Mouse (Mus musculus) testis, adult 10 weeks (tissue): Measurements from ENCODE around the gene Mob2. TPM values are rescaled to one million over a fixed set of nuclear protein-coding genes. Genes with fewer than 3 reads are reported as not detected.

Experiments
- polyA plus RNA-seq: library from polyadenylated mRNA; stranded (reverse); fragments of 350-450 nt; fragmentation: Illumina TruSeq; extraction: RNeasy Lipid Tissue Mini Kit (QIAGEN cat#74804); gene quantifications from one replicate; pipeline ENCODE4 v1.2.3, GENCODE M21; 2014; ENCODE audit warnings: low read depth, low replicate concordance

The Mob2 gene
- 5.6 TPM for polyA plus RNA-seq

DNA sequence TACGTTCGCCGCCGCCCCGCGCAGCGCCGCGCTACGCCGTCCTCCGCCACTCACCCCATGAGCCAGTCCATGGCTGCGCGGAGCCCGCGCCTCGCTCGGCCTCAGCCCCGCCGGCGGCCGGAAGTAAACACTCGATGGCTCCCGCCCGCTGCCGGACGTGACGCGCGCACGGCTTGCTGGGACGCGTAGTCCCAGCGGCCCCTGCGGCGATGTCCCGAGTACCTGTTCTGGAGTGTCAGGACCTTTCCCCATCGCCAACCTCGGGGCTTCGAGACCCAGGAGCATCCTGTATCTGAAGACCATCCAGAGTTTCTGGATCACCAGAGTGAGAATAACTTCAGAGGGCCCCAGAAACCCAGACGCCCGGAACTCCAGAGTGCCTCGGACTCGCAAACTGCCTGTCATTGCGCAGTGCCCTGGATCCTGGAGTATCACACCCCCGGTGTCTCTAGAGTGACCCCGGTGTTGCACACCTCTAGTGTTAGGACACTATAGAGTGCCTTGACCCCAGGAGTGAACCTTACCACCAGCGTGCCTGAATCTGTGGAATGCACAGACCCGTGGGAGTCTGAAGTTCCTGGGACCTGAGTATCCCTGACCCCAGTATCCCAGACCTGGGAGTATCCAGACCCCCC lies at the start of gene Mob2:
TSS of gene Mob2 (minus strand) at position 135 of the 635 bp plus-strand sequence.

DNA sequence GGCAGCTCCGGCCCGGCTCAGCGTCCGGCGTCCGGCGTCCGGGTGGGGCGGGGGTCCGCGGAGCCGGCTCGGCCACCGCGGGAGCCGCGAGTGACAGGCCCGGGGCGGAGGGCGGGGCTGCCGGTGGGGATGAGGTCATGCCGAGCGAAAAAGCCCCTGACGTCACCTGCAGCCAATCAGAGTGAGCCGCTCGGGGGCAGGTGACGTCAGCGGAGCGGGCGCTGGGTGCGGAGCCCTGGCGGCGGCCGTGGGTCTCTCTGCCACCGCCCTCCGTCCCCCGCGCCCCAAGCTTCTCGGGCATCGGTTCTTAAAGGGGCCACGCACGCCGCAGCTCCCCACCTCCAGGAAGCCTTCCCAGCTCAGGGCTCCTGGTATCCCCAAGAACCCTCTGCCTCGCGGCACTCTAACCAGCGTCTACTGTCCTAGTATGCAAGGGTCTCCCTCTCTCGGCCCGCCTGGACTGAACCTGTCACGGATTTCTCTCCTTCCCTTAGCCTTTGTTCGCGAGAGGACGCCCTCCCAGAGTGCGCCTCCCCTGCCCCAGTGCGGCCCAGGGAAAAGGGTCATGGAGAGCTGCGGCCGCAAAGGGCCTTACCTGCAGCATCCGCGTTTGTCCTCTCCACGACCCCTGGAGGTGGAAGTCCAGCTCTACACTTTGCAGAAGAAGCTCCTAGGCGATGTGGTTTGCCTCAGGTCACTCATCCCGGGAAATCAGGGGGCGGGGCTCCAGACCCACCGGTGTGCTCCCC lies 34.5 kb upstream of the Mob2 start, which contains the start of gene Dusp8:
TSS of gene Dusp8 (minus strand) at position 661 of the 749 bp plus-strand sequence.

Other genes with a start within 250 kb of the Mob2 start
- not detected for gene Muc5b, start 222.0 kb downstream of the Mob2 start, polyA plus RNA-seq
- gene Tollip, start 142.6 kb downstream of the Mob2 start, polyA plus RNA-seq, result 109 TPM
- 2.9 TPM for gene Brsk2, start 111.3 kb downstream of the Mob2 start, polyA plus RNA-seq
- 0.04 TPM for gene Dusp8, start 34.8 kb upstream of the Mob2 start, polyA plus RNA-seq
- not detected for gene Gm45618, start 59.7 kb upstream of the Mob2 start, polyA plus RNA-seq
- not detected for gene Gm39115, start 75.0 kb upstream of the Mob2 start, polyA plus RNA-seq
- gene Gm45337, start 83.5 kb upstream of the Mob2 start, polyA plus RNA-seq, result not detected
- gene Gm29735, start 96.0 kb upstream of the Mob2 start, polyA plus RNA-seq, result not detected
- not detected for gene Gm4553, start 104.7 kb upstream of the Mob2 start, polyA plus RNA-seq
- not detected for gene Krtap5-2, start 114.9 kb upstream of the Mob2 start, polyA plus RNA-seq
- not detected for gene Gm10153, start 129.3 kb upstream of the Mob2 start, polyA plus RNA-seq
- not detected for gene Krtap5-3, start 140.3 kb upstream of the Mob2 start, polyA plus RNA-seq
- not detected for gene Gm7579, start 150.8 kb upstream of the Mob2 start, polyA plus RNA-seq
- gene Krtap5-5, start 168.9 kb upstream of the Mob2 start, polyA plus RNA-seq, result not detected
- gene Gm40460, start 180.0 kb upstream of the Mob2 start, polyA plus RNA-seq, result not detected
- not detected for gene Gm2431, start 197.3 kb upstream of the Mob2 start, polyA plus RNA-seq
- gene Gm4559, start 213.3 kb upstream of the Mob2 start, polyA plus RNA-seq, result not detected
- not detected for gene Krtap5-1, start 236.1 kb upstream of the Mob2 start, polyA plus RNA-seq
- not detected for gene Krtap5-4, start 242.5 kb upstream of the Mob2 start, polyA plus RNA-seq